In the genomic region with DNA sequence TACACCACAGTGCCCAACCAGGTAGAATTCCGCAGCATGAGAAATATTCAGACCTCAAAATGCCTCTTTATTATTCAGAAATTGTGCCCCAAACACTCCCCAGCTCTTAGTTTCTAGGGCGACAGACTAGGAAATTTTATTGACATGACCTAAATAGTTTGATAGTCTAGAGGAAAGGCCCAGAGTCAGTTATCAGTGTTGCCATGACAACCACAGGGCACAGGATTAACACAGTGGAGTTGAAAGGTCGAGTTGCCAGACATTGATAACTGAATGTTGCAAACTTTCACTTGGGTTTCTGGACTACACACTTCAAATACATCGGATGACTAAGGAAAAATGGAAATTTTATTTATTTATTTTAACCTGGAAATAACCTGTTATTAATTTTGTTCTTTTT, we compare ENCODE assay signal across 21 mouse cellular contexts. TPM values are rescaled to one million over a fixed set of nuclear protein-coding genes. Genes with fewer than 3 reads are reported as not detected.
DNase-seq lines count a peak whose midpoint lies in the region; ATAC-seq and TF ChIP-seq lines count a peak whose summit lies in the region.
"Had no signal": no experiment of that assay in that cellular context is flagged by ENCODE, and none has a peak within 500 bp of the region (broad histone marks: within the 10 kb centered on the region; RNA-seq: fewer than 3 reads in every experiment).

No protein-coding gene starts in this region.

- no peak overlapping the region for H3K4me2 ChIP-seq in lung, embryonic 14.5 days
- H3K4me2 ChIP-seq in intestine, embryonic 16.5 days (ENCODE audit: low read depth, low read length) = peak overlapping the region; percentile 13; the same call in 1 of the 2 replicates
- H3K4me2 ChIP-seq in liver, embryonic 14.5 days (ENCODE audit: low read depth) = no peak overlapping the region
- H3K4me2 ChIP-seq in stomach, embryonic 16.5 days (ENCODE audit: low read depth, low read length) = no peak overlapping the region
- H3K4me2 ChIP-seq: embryonic facial prominence, embryonic 12.5 days; forebrain, embryonic 13.5 days; limb, embryonic 15.5 days had no signal

- H3K27me3 ChIP-seq in lung, embryonic 14.5 days (ENCODE audit: insufficient read depth, low read length) = no peaks in the 10 kb centered on the region
- H3K27me3 ChIP-seq in intestine, embryonic 16.5 days (replicated peaks; ENCODE audit: control insufficient read depth, insufficient read depth, low read length) = no peaks in the 10 kb centered on the region
- H3K27me3 ChIP-seq in liver, embryonic 14.5 days (ENCODE audit: control insufficient read depth, insufficient read depth, low read length) = no peaks in the 10 kb centered on the region
- no peaks in the 10 kb centered on the region for H3K27me3 ChIP-seq in stomach, embryonic 16.5 days (ENCODE audit: control insufficient read depth, insufficient read depth, low read length)
- H3K27me3 ChIP-seq: embryonic facial prominence, embryonic 12.5 days; forebrain, embryonic 13.5 days; limb, embryonic 15.5 days had no signal

- H3K4me3 ChIP-seq in lung, embryonic 14.5 days (ENCODE audit: low read depth, low read length) = no peak overlapping the region
- H3K4me3 ChIP-seq in lung, adult 2 months (replicated peaks; ENCODE audit: extremely low read depth, low read depth, low read length) = no peak overlapping the region
- H3K4me3 ChIP-seq in intestine, embryonic 16.5 days (ENCODE audit: low read length) = no peak overlapping the region
- no peak overlapping the region for H3K4me3 ChIP-seq in liver, embryonic 14.5 days (ENCODE audit: insufficient read depth in 1 of 2, low read depth in 2 of 2, low read length in 2 of 2)
- no peak overlapping the region for H3K4me3 ChIP-seq in stomach, embryonic 16.5 days (replicated peaks; ENCODE audit: low read length)
- no peak overlapping the region for H3K4me3 ChIP-seq in layer of hippocampus, adult 2 months
- H3K4me3 ChIP-seq: embryonic facial prominence, embryonic 12.5 days; erythroblast, embryonic 14.5 days; forebrain, embryonic 13.5 days; hindbrain, embryonic 10.5 days; limb, embryonic 15.5 days; megakaryocyte, embryonic 14.5 days; myocyte had no signal

- no peak overlapping the region for H3K9ac ChIP-seq in lung, embryonic 14.5 days
- H3K9ac ChIP-seq in intestine, embryonic 16.5 days (ENCODE audit: low read depth, low read length) = no peak overlapping the region
- no peak overlapping the region for H3K9ac ChIP-seq in liver, embryonic 14.5 days (replicated peaks)
- no peak overlapping the region for H3K9ac ChIP-seq in stomach, embryonic 16.5 days (ENCODE audit: low read length)
- H3K9ac ChIP-seq: embryonic facial prominence, embryonic 12.5 days; forebrain, embryonic 13.5 days; limb, embryonic 15.5 days had no signal

- TF ChIP-seq CTCF in lung, embryonic 14.5 days (IDR thresholded peaks at IDR 0.05; ENCODE audit: low read depth) = no peak
- TF ChIP-seq CTCF in lung, adult 2 months (IDR thresholded peaks at IDR 0.05; ENCODE audit: insufficient read depth, low read length) = no peak
- TF ChIP-seq CTCF in liver, embryonic 14.5 days (IDR thresholded peaks at IDR 0.05; ENCODE audit: low read depth) = no peak
- TF ChIP-seq CTCF in layer of hippocampus, adult 2 months (conservative IDR thresholded peaks at IDR 0.05) = no peak

- WGBS in lung, embryonic 14.5 days = 28% methylated on average over 4 of the region's 4 CpGs
- WGBS in lung, adult 2 months = 40% methylated on average over 4 of the region's 4 CpGs
- 34% methylated on average over 4 of the region's 4 CpGs for WGBS in intestine, embryonic 16.5 days
- 41% methylated on average over 4 of the region's 4 CpGs for WGBS in liver, embryonic 14.5 days (ENCODE audit: insufficient replicate concordance)
- WGBS in stomach, embryonic 16.5 days = 30% methylated on average over 4 of the region's 4 CpGs

- TF ChIP-seq EP300 in liver, embryonic 14.5 days (IDR thresholded peaks at IDR 0.05; ENCODE audit: low read depth) = no peak

- ATAC-seq in lung, embryonic 14.5 days (ENCODE audit: insufficient read depth) = no peak
- ATAC-seq in intestine, embryonic 16.5 days = peak; percentile 83
- ATAC-seq in liver, embryonic 14.5 days (ENCODE audit: insufficient read depth) = no peak; the same call in 1 of the 2 replicates
- ATAC-seq in stomach, embryonic 16.5 days (ENCODE audit: insufficient read depth, low FRiP score) = peak; percentile 79
- ATAC-seq: forebrain, embryonic 13.5 days; hindbrain, postnatal 0 days had no signal

- no peaks in the 10 kb centered on the region for H3K36me3 ChIP-seq in lung, embryonic 14.5 days (ENCODE audit: insufficient read depth)
- no peaks in the 10 kb centered on the region for H3K36me3 ChIP-seq in intestine, embryonic 16.5 days (ENCODE audit: control insufficient read depth, insufficient read depth, low read length)
- H3K36me3 ChIP-seq in liver, embryonic 14.5 days (replicated peaks; ENCODE audit: control insufficient read depth, insufficient read depth, low read depth) = no peaks in the 10 kb centered on the region
- H3K36me3 ChIP-seq in stomach, embryonic 16.5 days (ENCODE audit: control insufficient read depth, insufficient read depth, low read length) = no peaks in the 10 kb centered on the region
- H3K36me3 ChIP-seq: embryonic facial prominence, embryonic 12.5 days; hindbrain, embryonic 10.5 days; limb, embryonic 15.5 days had no signal

- H3K4me1 ChIP-seq in lung, embryonic 14.5 days (ENCODE audit: insufficient read depth) = no peaks in the 10 kb centered on the region
- no peaks in the 10 kb centered on the region for H3K4me1 ChIP-seq in lung, adult 2 months (ENCODE audit: control insufficient read depth, insufficient read depth, low read length)
- peaks cover 19% of the 10 kb centered on the region for H3K4me1 ChIP-seq in intestine, embryonic 16.5 days (ENCODE audit: control insufficient read depth, insufficient read depth, low read length)
- H3K4me1 ChIP-seq in liver, embryonic 14.5 days (replicated peaks; ENCODE audit: control insufficient read depth in 2 of 2, insufficient read depth in 2 of 2, low read length in 1 of 2) = peaks cover 3 to 20% of the 10 kb centered on the region in 2 experiments; a peak in 3 of 4 replicates
- H3K4me1 ChIP-seq in stomach, embryonic 16.5 days (ENCODE audit: control insufficient read depth, insufficient read depth, low read length) = no peaks in the 10 kb centered on the region
- H3K4me1 ChIP-seq: embryonic facial prominence, embryonic 12.5 days; forebrain, embryonic 13.5 days; hindbrain, embryonic 10.5 days; limb, embryonic 15.5 days had no signal

- H3K27ac ChIP-seq in lung, embryonic 14.5 days (ENCODE audit: low read depth) = no peak overlapping the region
- peak overlapping the region; percentile 84 for H3K27ac ChIP-seq in intestine, embryonic 16.5 days (ENCODE audit: low read length)
- H3K27ac ChIP-seq in liver, embryonic 14.5 days = no peak overlapping the region
- peak overlapping the region; percentile 63 for H3K27ac ChIP-seq in stomach, embryonic 16.5 days (ENCODE audit: low read length)
- no peak overlapping the region for H3K27ac ChIP-seq in layer of hippocampus, adult 2 months
- H3K27ac ChIP-seq: embryonic facial prominence, embryonic 12.5 days; forebrain, embryonic 13.5 days; hindbrain, embryonic 10.5 days; hindbrain, postnatal 0 days; limb, embryonic 15.5 days had no signal

- no peaks in the 10 kb centered on the region for H3K9me3 ChIP-seq in lung, embryonic 14.5 days (ENCODE audit: low read depth, low read length)
- no peaks in the 10 kb centered on the region for H3K9me3 ChIP-seq in intestine, embryonic 16.5 days (ENCODE audit: control insufficient read depth, low read length)
- H3K9me3 ChIP-seq in liver, embryonic 14.5 days (ENCODE audit: control insufficient read depth, low read length) = no peaks in the 10 kb centered on the region
- no peaks in the 10 kb centered on the region for H3K9me3 ChIP-seq in stomach, embryonic 16.5 days (replicated peaks; ENCODE audit: control insufficient read depth, low read length)
- H3K9me3 ChIP-seq: embryonic facial prominence, embryonic 12.5 days; forebrain, embryonic 13.5 days; hindbrain, embryonic 10.5 days; limb, embryonic 15.5 days; megakaryocyte, embryonic 14.5 days had no signal

- TF ChIP-seq POLR2A in lung, adult 2 months (IDR thresholded peaks at IDR 0.05; ENCODE audit: borderline replicate concordance, extremely low read depth, low read depth, low read length) = no peak

- peak; percentile 24 for DNase-seq in lung, embryonic 14.5 days
- DNase-seq in lung, adult 2 months = no peak
- peak; percentile 24 to 45 (median 40) for DNase-seq in liver, embryonic 14.5 days (ENCODE audit: low read depth in 3 of 3, low spot score in 3 of 3)
- DNase-seq in layer of hippocampus, adult 2 months (ENCODE audit: low spot score in 2 of 2) = no peak
- DNase-seq in left cerebral cortex, adult 11 months (ENCODE audit: low spot score) = no peak
- DNase-seq in layer of hippocampus, postnatal 10 days (ENCODE audit: low spot score in 2 of 2) = no peak
- DNase-seq: cerebellum, adult 18-20 months; cerebellum, postnatal 36 days; gastrocnemius, postnatal 10 days; kidney, adult 8-10 months; midbrain, embryonic 14.5 days had no signal

RNA-seq across cellular contexts. Expression of gene Cage1, which starts 53.0 kb away (rescaled TPM):
- polyA plus RNA-seq in lung, embryonic 14.5 days (2014; fragmentation: Nextera tagmentation; extraction: Ambion mirVana) = 0.80 and 1.1 TPM in 2 replicates
- polyA plus RNA-seq in lung, adult 2 months (2012; rRNA removed) = 0.05 and 0.33 TPM in 2 replicates
- polyA plus RNA-seq in intestine, embryonic 16.5 days (2015; fragmentation: Nextera tagmentation; extraction: Ambion mirVana) = 0.89 and 0.93 TPM in 2 replicates
- polyA plus RNA-seq in liver, embryonic 14.5 days (2012; rRNA removed) = 0.10 and 0.15 TPM in 2 replicates
- 0.25 and 0.56 TPM in 2 replicates for polyA plus RNA-seq in liver, embryonic 14.5 days (2014; fragmentation: Nextera tagmentation; extraction: Ambion mirVana)
- 0.72 and 1.3 TPM in 2 replicates for polyA plus RNA-seq in stomach, embryonic 16.5 days (2015; fragmentation: Nextera tagmentation; extraction: Ambion mirVana)
- total RNA-seq in layer of hippocampus, adult 2 months (2021) = 1 to 10 TPM; 4.7 to 5.5 TPM
- 1 to 10 TPM; 2.0 to 3.1 TPM for total RNA-seq in layer of hippocampus, postnatal 10 days (2021)

RNA-seq across cellular contexts. Expression of gene Riok1, which starts 53.1 kb away (rescaled TPM):
- polyA plus RNA-seq in lung, embryonic 14.5 days (2014; fragmentation: Nextera tagmentation; extraction: Ambion mirVana) = 51.3 and 53.3 TPM in 2 replicates
- 15.5 and 16.7 TPM in 2 replicates for polyA plus RNA-seq in lung, adult 2 months (2012; rRNA removed)
- 33.3 and 37.7 TPM in 2 replicates for polyA plus RNA-seq in intestine, embryonic 16.5 days (2015; fragmentation: Nextera tagmentation; extraction: Ambion mirVana)
- 6.9 and 13.0 TPM in 2 replicates for polyA plus RNA-seq in liver, embryonic 14.5 days (2012; rRNA removed)
- 17.5 and 18.0 TPM in 2 replicates for polyA plus RNA-seq in liver, embryonic 14.5 days (2014; fragmentation: Nextera tagmentation; extraction: Ambion mirVana)
- polyA plus RNA-seq in stomach, embryonic 16.5 days (2015; fragmentation: Nextera tagmentation; extraction: Ambion mirVana) = 43.9 and 45.6 TPM in 2 replicates
- total RNA-seq in layer of hippocampus, adult 2 months (2021) = 10 to 100 TPM; 26.2 to 27.3 TPM
- 10 to 100 TPM; 28.4 to 28.5 TPM for total RNA-seq in layer of hippocampus, postnatal 10 days (2021)

Comparison
In these comparisons a context has a peak if more than half of its experiments do, and no peak if none do; other contexts are left out.
1. DNase-seq: peak in lung, embryonic 14.5 days (single experiment) and liver, embryonic 14.5 days (3 of 3); none in lung, adult 2 months (single experiment), layer of hippocampus, adult 2 months (0 of 2), left cerebral cortex, adult 11 months (single experiment) and layer of hippocampus, postnatal 10 days (0 of 2).
2. ATAC-seq: peak in intestine, embryonic 16.5 days (single experiment) and stomach, embryonic 16.5 days (single experiment); none in lung, embryonic 14.5 days (single experiment) and liver, embryonic 14.5 days (single experiment).
3. H3K27ac ChIP-seq: peak in intestine, embryonic 16.5 days (single experiment) and stomach, embryonic 16.5 days (single experiment); none in lung, embryonic 14.5 days (single experiment), liver, embryonic 14.5 days (single experiment) and layer of hippocampus, adult 2 months (single experiment).